Mouse (Mus musculus) C2C12 (cell line): ENCODE measurements at regions not wholly inside any gene's neighbourhood (a gene's known extent, or its start where the extent isn't known, plus 50 kb on each side); places are given as distances from the start of the nearest gene placed in this dataset.

Experiments
- CTCF ChIP-seq: IDR thresholded peaks from one replicate; pipeline ENCODE4 v1.5.1; 2011; ENCODE audit not compliant: control insufficient read depth, insufficient read depth, insufficient read length
- MAX ChIP-seq: IDR thresholded peaks from one replicate; pipeline ENCODE4 v1.6.1; 2011; ENCODE audit warnings: mild to moderate bottlenecking, control low read depth
- USF1 ChIP-seq: IDR thresholded peaks from one replicate; pipeline ENCODE4 v1.6.1; 2011; ENCODE audit warnings: low read depth, mild to moderate bottlenecking, control low read depth, moderate library complexity

DNA sequence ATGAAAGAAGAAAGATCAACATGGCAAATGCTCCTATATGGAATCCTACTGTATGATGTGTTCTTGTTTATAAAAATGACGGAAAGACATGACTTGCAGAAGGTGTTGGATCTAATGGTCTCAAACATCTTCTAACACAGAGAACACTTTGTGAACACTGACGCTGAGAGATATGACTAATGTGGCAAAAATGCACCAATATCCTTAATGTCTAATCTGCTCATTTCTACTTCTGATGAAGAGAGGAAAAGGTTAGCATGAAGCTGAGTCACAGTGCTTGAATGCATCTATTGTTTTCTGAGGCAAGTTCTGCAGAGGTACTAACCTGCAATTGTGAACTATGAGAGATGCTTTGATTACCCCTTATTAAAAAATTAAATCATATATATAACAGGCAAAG is 293.2 kb upstream of the Jag1 start:
- no peak for TF ChIP-seq USF1
- TF ChIP-seq CTCF = no peak
- no peak for TF ChIP-seq MAX
